Mouse (Mus musculus) midbrain, embryonic 16.5 days (tissue): Measurements from ENCODE around the gene Gm6657. TPM values are rescaled to one million over a fixed set of nuclear protein-coding genes. Genes with fewer than 3 reads are reported as not detected.

Source experiments
- ATAC-seq: fragments of 200-750 bp; cut with Nextera tagmentation; 2 replicates; pipeline ENCODE4 v1.8.0; 2017; ENCODE audit warnings: moderate TSS enrichment
- H3K27ac ChIP-seq: fragments of 300-500 bp; sonication (generic); 2 replicates; pipeline ENCODE4 v1.5.1; 2014; ENCODE audit warnings: mild to moderate bottlenecking, low read length, mixed read lengths
- H3K27me3 ChIP-seq: fragments of 300-500 bp; sonication (generic); 2 replicates; pipeline ENCODE4 v1.6.1; 2014; ENCODE audit warnings: low read depth, low read length, mixed read lengths; ENCODE audit not compliant: control insufficient read depth, insufficient read depth
- H3K36me3 ChIP-seq: fragments of 300-500 bp; sonication (generic); 2 replicates; pipeline ENCODE4 v1.6.1; 2014; ENCODE audit warnings: mild to moderate bottlenecking, low read length, moderate library complexity, mixed read lengths; ENCODE audit not compliant: control insufficient read depth, insufficient read depth
- H3K4me1 ChIP-seq: fragments of 300-500 bp; sonication (generic); 2 replicates; pipeline ENCODE4 v1.6.1; 2014; ENCODE audit warnings: mild to moderate bottlenecking, low read length, mixed read lengths; ENCODE audit not compliant: control insufficient read depth, insufficient read depth
- H3K4me2 ChIP-seq: fragments of 300-500 bp; sonication (generic); 2 replicates; pipeline ENCODE4 v1.6.1; 2014; ENCODE audit warnings: mild to moderate bottlenecking, low read length, mixed read lengths
- H3K4me3 ChIP-seq: fragments of 300-500 bp; sonication (generic); 2 replicates; pipeline ENCODE4 v1.5.1; 2014; ENCODE audit warnings: low read depth, mild to moderate bottlenecking, low read length, moderate library complexity, mixed read lengths
- H3K9ac ChIP-seq: fragments of 300-500 bp; sonication (generic); 2 replicates; pipeline ENCODE4 v1.6.1; 2014; ENCODE audit warnings: low read depth, low read length, mixed read lengths
- H3K9me3 ChIP-seq: fragments of 300-500 bp; sonication (generic); replicated peaks from 2 replicates; pipeline ENCODE4 v1.6.1; 2014; ENCODE audit warnings: mild to moderate bottlenecking, low read length, mixed read lengths; ENCODE audit not compliant: control insufficient read depth, poor library complexity, severe bottlenecking
- WGBS: fragments of 180-500 bp; shearing (Covaris S2); extraction: QIAGEN DNeasy Blood & Tissue Kit; methylation state at CpG from one replicate; pipeline ENCODE4 v1.1.7; 2014; 5-methylcytosine and 5-hydroxymethylcytosine counted together
- polyA plus RNA-seq: library from polyadenylated mRNA; unstranded; fragments of >200 nt; fragmentation: Nextera tagmentation; extraction: Ambion mirVana; gene quantifications from 2 replicates; pipeline ENCODE4 v1.2.1, GENCODE M21; 2015

Gene Gm6657
- polyA plus RNA-seq, 1 experiment from 2014 or later, result not detected

GRCm38 (mm10) chr12:78206571-78206960, 12.5 kb downstream of the Gm6657 start:
- no peaks in the 10 kb centered on the region for H3K36me3 ChIP-seq
- no peak for ATAC-seq
- H3K4me1 ChIP-seq, result no peaks in the 10 kb centered on the region; the same call in 1 of the 2 replicates
- no peaks in the 10 kb centered on the region for H3K9me3 ChIP-seq
- H3K4me2 ChIP-seq, result no peak overlapping the region
- no peak overlapping the region for H3K4me3 ChIP-seq
- H3K27me3 ChIP-seq, result no peaks in the 10 kb centered on the region
- no peak overlapping the region for H3K9ac ChIP-seq
- no peak overlapping the region for H3K27ac ChIP-seq
- WGBS, result 79% methylated on average over 4 of the region's 4 CpGs

- H3K27ac ChIP-seq, result no peak overlapping the region
- no peaks in the 10 kb centered on the region for H3K36me3 ChIP-seq
- H3K4me2 ChIP-seq, result no peak overlapping the region
- no peak for ATAC-seq
- no peaks in the 10 kb centered on the region for H3K27me3 ChIP-seq
- no peaks in the 10 kb centered on the region for H3K9me3 ChIP-seq
- H3K4me3 ChIP-seq, result no peak overlapping the region
- no peaks in the 10 kb centered on the region; the same call in 1 of the 2 replicates for H3K4me1 ChIP-seq
- 88% methylated on average over 2 of the region's 2 CpGs for WGBS
- H3K9ac ChIP-seq, result no peak overlapping the region
These were observed 15.8 kb downstream of the Gm6657 start for GRCm38 (mm10) chr12:78209856-78210255.

GRCm38 (mm10) chr12:78215490-78215889, 21.4 kb downstream of the Gm6657 start:
- H3K36me3 ChIP-seq, result no peaks in the 10 kb centered on the region
- no peaks in the 10 kb centered on the region for H3K27me3 ChIP-seq
- no peaks in the 10 kb centered on the region for H3K9me3 ChIP-seq
- H3K4me3 ChIP-seq, result no peak overlapping the region
- H3K9ac ChIP-seq, result no peak overlapping the region
- no peak overlapping the region for H3K27ac ChIP-seq
- no peaks in the 10 kb centered on the region for H3K4me1 ChIP-seq
- no peak overlapping the region for H3K4me2 ChIP-seq
- no peak for ATAC-seq
- WGBS, result 86% methylated on average over 6 of the region's 6 CpGs

- Histone ChIP-seq H3K4me2 (no peak overlapping the region), H3K4me3 (no peak overlapping the region), H3K36me3 (no peaks in the 10 kb centered on the region), H3K4me1 (no peaks in the 10 kb centered on the region), H3K9ac (no peak overlapping the region), H3K9me3 (no peaks in the 10 kb centered on the region), H3K27me3 (no peaks in the 10 kb centered on the region), H3K27ac (no peak overlapping the region)
- 88% methylated on average over 4 of the region's 4 CpGs for WGBS
- ATAC-seq, result no peak
These were observed 25.3 kb downstream of the Gm6657 start for GRCm38 (mm10) chr12:78219191-78219825.

- peak within 1 kb of the TSS; percentile 81 for H3K4me3 ChIP-seq
- H3K36me3 ChIP-seq, result no peaks in the 10 kb centered on the region
- H3K27ac ChIP-seq, result peak within 1 kb of the TSS; percentile 98
- H3K4me2 ChIP-seq, result peak within 1 kb of the TSS; percentile 55
- under 1% methylated on average over 69 of the region's 70 CpGs for WGBS
- no peaks in the 10 kb centered on the region for H3K27me3 ChIP-seq
- H3K9me3 ChIP-seq, result no peaks in the 10 kb centered on the region
- peak; percentile 97 for ATAC-seq
- peak within 1 kb of the TSS; percentile 89 for H3K9ac ChIP-seq
- peaks cover 16% of the 10 kb centered on the region for H3K4me1 ChIP-seq
These were observed 31.9 kb downstream of the Gm6657 start, which contains the start of gene Gphn for GRCm38 (mm10) chr12:78225707-78226518. Gphn (plus strand) TSS chr12:78226379.

GRCm38 (mm10) chr12:78226519-78226875, 32.5 kb downstream of the Gm6657 start:
- H3K4me3 ChIP-seq, result peak overlapping the region; percentile 81
- 0% methylated on average over 40 of the region's 48 CpGs for WGBS
- peak overlapping the region; percentile 55 for H3K4me2 ChIP-seq
- peaks cover 16% of the 10 kb centered on the region for H3K4me1 ChIP-seq
- peak overlapping the region; percentile 98 for H3K27ac ChIP-seq
- no peaks in the 10 kb centered on the region for H3K27me3 ChIP-seq
- H3K36me3 ChIP-seq, result no peaks in the 10 kb centered on the region
- no peaks in the 10 kb centered on the region for H3K9me3 ChIP-seq
- ATAC-seq, result peak; percentile 93
- peak overlapping the region; percentile 89 for H3K9ac ChIP-seq

GRCm38 (mm10) chr12:78227021-78227932, 33.2 kb downstream of the Gm6657 start:
- WGBS, result under 1% methylated on average over 44 of the region's 57 CpGs
- Histone ChIP-seq H3K27me3 (no peaks in the 10 kb centered on the region), H3K4me3 (peak overlapping the region; percentile 81), H3K9ac (peak overlapping the region; percentile 89), H3K4me1 (peaks cover 16% of the 10 kb centered on the region), H3K27ac (peak overlapping the region; percentile 98), H3K9me3 (no peaks in the 10 kb centered on the region), H3K36me3 (no peaks in the 10 kb centered on the region), H3K4me2 (peak overlapping the region; percentile 55)
- peak; percentile 40 for ATAC-seq

GRCm38 (mm10) chr12:78228139-78228538, 34.1 kb downstream of the Gm6657 start:
- peak overlapping the region; percentile 89 for H3K9ac ChIP-seq
- 36% methylated on average over 4 of the region's 4 CpGs for WGBS

More at GRCm38 (mm10) chr12:78228139-78228538, 34.1 kb downstream of the Gm6657 start:
- H3K27ac ChIP-seq, result no peak overlapping the region
- ATAC-seq, result no peak
- no peaks in the 10 kb centered on the region for H3K9me3 ChIP-seq
- H3K4me3 ChIP-seq, result peak overlapping the region; percentile 81
- peak overlapping the region; percentile 55 for H3K4me2 ChIP-seq
- peaks cover 16% of the 10 kb centered on the region for H3K4me1 ChIP-seq
- no peaks in the 10 kb centered on the region for H3K36me3 ChIP-seq
- no peaks in the 10 kb centered on the region for H3K27me3 ChIP-seq
